Mouse (Mus musculus) spleen, adult 2 months (tissue): ENCODE measurements around the gene Ms4a2.

Experiments
- CTCF ChIP-seq: fragments of 200-500 bp; IDR thresholded peaks from 2 replicates; pipeline ENCODE4 v1.5.1; 2011; ENCODE audit warnings: mild to moderate bottlenecking, inconsistent platforms; ENCODE audit not compliant: insufficient read depth, insufficient read length, insufficient replicate concordance; ENCODE audit errors: extremely low read depth
- POLR2A ChIP-seq: fragments of 200-500 bp; IDR thresholded peaks from 2 replicates; pipeline ENCODE4 v1.6.1; 2011; ENCODE audit warnings: low read depth, low read length, inconsistent platforms

- TF ChIP-seq POLR2A (no peak), CTCF (no peak)
Measured at GRCm38 (mm10) chr19:11624800-11625199, 1.3 kb upstream of the Ms4a2 start.
